Mouse (Mus musculus) kidney, embryonic 14.5 days (tissue): ENCODE data around the gene Srsf10. TPM values are rescaled to one million over a fixed set of nuclear protein-coding genes. Genes with fewer than 3 reads are reported as not detected.

Experiments
- ATAC-seq: fragments of 200-750 bp; cut with Nextera tagmentation; 2 replicates; pipeline ENCODE4 v1.8.0; 2017; ENCODE audit warnings: moderate number of reproducible peaks, mild to moderate bottlenecking, moderate TSS enrichment, moderate library complexity; ENCODE audit not compliant: low FRiP score, low TSS enrichment
- H3K27ac ChIP-seq: fragments of 300-500 bp; sonication (generic); 2 replicates; pipeline ENCODE4 v1.5.1; 2014; ENCODE audit warnings: low read depth, mild to moderate bottlenecking, low read length, moderate library complexity, mixed read lengths
- H3K27me3 ChIP-seq: fragments of 300-500 bp; sonication (generic); 2 replicates; pipeline ENCODE4 v1.6.1; 2014; ENCODE audit warnings: mild to moderate bottlenecking, low read length; ENCODE audit not compliant: control insufficient read depth, insufficient read depth
- H3K36me3 ChIP-seq: fragments of 300-500 bp; sonication (generic); 2 replicates; pipeline ENCODE4 v1.6.1; 2014; ENCODE audit warnings: low read length, mixed read lengths; ENCODE audit not compliant: control insufficient read depth, insufficient read depth
- H3K4me1 ChIP-seq: fragments of 300-500 bp; sonication (generic); 2 replicates; pipeline ENCODE4 v1.6.1; 2014; ENCODE audit warnings: low read length, mixed read lengths; ENCODE audit not compliant: control insufficient read depth, insufficient read depth
- H3K4me2 ChIP-seq: fragments of 300-500 bp; sonication (generic); replicated peaks from 2 replicates; pipeline ENCODE4 v1.6.1; 2014; ENCODE audit warnings: low read depth, mild to moderate bottlenecking, low read length
- H3K4me3 ChIP-seq: fragments of 300-500 bp; sonication (generic); 2 replicates; pipeline ENCODE4 v1.5.1; 2014; ENCODE audit warnings: mild to moderate bottlenecking, low read length
- H3K9ac ChIP-seq: fragments of 300-500 bp; sonication (generic); 2 replicates; pipeline ENCODE4 v1.6.1; 2014; ENCODE audit warnings: low read depth, mild to moderate bottlenecking, low read length, moderate library complexity
- H3K9me3 ChIP-seq: fragments of 300-500 bp; sonication (generic); 2 replicates; pipeline ENCODE4 v1.6.1; 2016; ENCODE audit warnings: low read length; ENCODE audit not compliant: control insufficient read depth
- WGBS: fragments of 180-500 bp; shearing (Covaris S2); extraction: QIAGEN DNeasy Blood & Tissue Kit; methylation state at CpG from one replicate; pipeline ENCODE4 v1.1.7; 2014; 5-methylcytosine and 5-hydroxymethylcytosine counted together
- polyA plus RNA-seq: library from polyadenylated mRNA; unstranded; fragments of >200 nt; fragmentation: Nextera tagmentation; extraction: Ambion mirVana; gene quantifications from 2 replicates; pipeline ENCODE4 v1.2.1, GENCODE M21; 2014

The Srsf10 gene
- polyA plus RNA-seq, 1 experiment from 2014 or later: 342 TPM

GRCm38 (mm10) chr4:135912835-135913234 lies 57.3 kb downstream of the Srsf10 start:
- Histone ChIP-seq H3K4me2 (no peak overlapping the region), H3K27ac (no peak overlapping the region), H3K4me3 (no peak overlapping the region), H3K36me3 (no peaks in the 10 kb centered on the region), H3K27me3 (no peaks in the 10 kb centered on the region), H3K9me3 (no peaks in the 10 kb centered on the region), H3K9ac (no peak overlapping the region), H3K4me1 (no peaks in the 10 kb centered on the region)
- no peak for ATAC-seq
- WGBS: 17% methylated on average over 3 of the region's 3 CpGs

GRCm38 (mm10) chr4:135913433-135913832 lies 57.9 kb downstream of the Srsf10 start:
- 81% methylated on average over 4 of the region's 4 CpGs for WGBS

GRCm38 (mm10) chr4:135918635-135919279 lies 63.2 kb downstream of the Srsf10 start:
- no peak overlapping the region for H3K4me3 ChIP-seq
- H3K36me3 ChIP-seq: no peaks in the 10 kb centered on the region; the same call in 1 of the 2 replicates
- no peaks in the 10 kb centered on the region for H3K27me3 ChIP-seq
- ATAC-seq: no peak
- no peak overlapping the region for H3K9ac ChIP-seq
- H3K4me1 ChIP-seq: peaks cover 8% of the 10 kb centered on the region
- no peaks in the 10 kb centered on the region for H3K9me3 ChIP-seq
- H3K4me2 ChIP-seq: no peak overlapping the region
- 74% methylated on average over 13 of the region's 13 CpGs for WGBS
- no peak overlapping the region for H3K27ac ChIP-seq

More at GRCm38 (mm10) chr4:135913433-135913832, 57.9 kb downstream of the Srsf10 start:
- Histone ChIP-seq H3K36me3 (no peaks in the 10 kb centered on the region), H3K4me3 (no peak overlapping the region), H3K4me2 (no peak overlapping the region), H3K9ac (no peak overlapping the region), H3K27me3 (no peaks in the 10 kb centered on the region), H3K4me1 (no peaks in the 10 kb centered on the region), H3K27ac (no peak overlapping the region), H3K9me3 (no peaks in the 10 kb centered on the region)
- ATAC-seq: no peak

GRCm38 (mm10) chr4:135919280-135919639 lies 63.7 kb downstream of the Srsf10 start:
- Histone ChIP-seq H3K36me3 (peaks cover under 1% of the 10 kb centered on the region; the same call in 1 of the 2 replicates), H3K27me3 (no peaks in the 10 kb centered on the region), H3K4me2 (no peak overlapping the region), H3K4me1 (peaks cover 8% of the 10 kb centered on the region), H3K27ac (no peak overlapping the region), H3K9ac (no peak overlapping the region), H3K4me3 (no peak overlapping the region), H3K9me3 (no peaks in the 10 kb centered on the region)
- no peak for ATAC-seq
- WGBS: 88% methylated on average over 3 of the region's 3 CpGs

Other genes with a start within 250 kb of the Srsf10 start
- gene Ifnlr1, start 169.5 kb upstream of the Srsf10 start, polyA plus RNA-seq: 0.46 and 1.1 TPM in 2 replicates
- gene Il22ra1, start 127.6 kb upstream of the Srsf10 start, polyA plus RNA-seq: not detected in 2 replicates
- gene Myom3, start 96.0 kb upstream of the Srsf10 start, polyA plus RNA-seq: 0.06 and 0.35 TPM in 2 replicates
- 174 and 209 TPM in 2 replicates for gene Pnrc2, start 18.1 kb downstream of the Srsf10 start, polyA plus RNA-seq
- gene Cnr2, start 39.6 kb downstream of the Srsf10 start, polyA plus RNA-seq: 0.10 and 0.45 TPM in 2 replicates
- gene Fuca1, start 65.0 kb downstream of the Srsf10 start, polyA plus RNA-seq: 57.6 and 69.2 TPM in 2 replicates
- 81.1 and 81.3 TPM in 2 replicates for gene Hmgcl, start 90.7 kb downstream of the Srsf10 start, polyA plus RNA-seq
- 29.0 and 31.3 TPM in 2 replicates for gene Gale, start 108.0 kb downstream of the Srsf10 start, polyA plus RNA-seq
- gene Lypla2, start 116.9 kb downstream of the Srsf10 start, polyA plus RNA-seq: 133 and 140 TPM in 2 replicates
- 49.0 and 62.1 TPM in 2 replicates for gene Pithd1, start 131.5 kb downstream of the Srsf10 start, polyA plus RNA-seq
- 31.5 and 43.7 TPM in 2 replicates for gene Eloa, start 166.0 kb downstream of the Srsf10 start, polyA plus RNA-seq
- 527 and 692 TPM in 2 replicates for gene Rpl11, start 197.7 kb downstream of the Srsf10 start, polyA plus RNA-seq